Comparison of ENCODE assay signal across 8 mouse cellular contexts in genomic region chr4:40268835-40269234, GRCm38 (mm10). TPM values are rescaled to one million over a fixed set of nuclear protein-coding genes. Genes with fewer than 3 reads are reported as not detected.
A peak's percentile ranks its signal among the peaks of the same experiment; 100 is the strongest.
DNase-seq lines count a peak whose midpoint lies in the region; ATAC-seq and TF ChIP-seq lines count a peak whose summit lies in the region.

No protein-coding gene starts in this region.

- peak; percentile 7; the same call in 1 of the 2 replicates for ATAC-seq in frontal cortex, adult (ENCODE audit: low TSS enrichment)
- no peak for ATAC-seq in hindbrain, embryonic 15.5 days (ENCODE audit: low FRiP score, low read depth)

- no peak for DNase-seq in frontal cortex, postnatal 14 days (ENCODE audit: low spot score in 2 of 2)
- DNase-seq in thymus, adult 2 months = no peak
- no peak for DNase-seq in thymus, postnatal 25 days
- DNase-seq in midbrain, embryonic 10.5 days (ENCODE audit: low spot score) = no peak
- no peak for DNase-seq in urinary bladder, adult 2 months (ENCODE audit: low spot score)
- no peak for DNase-seq in gastrocnemius, postnatal 36 days

- peak overlapping the region; percentile 83 for H3K4me2 ChIP-seq in hindbrain, embryonic 15.5 days

- TF ChIP-seq CTCF in thymus, adult 2 months (IDR thresholded peaks at IDR 0.05; ENCODE audit: borderline replicate concordance, control insufficient read depth, extremely low read depth, insufficient read depth, low read length, poor library complexity) = no peak

- H3K9me3 ChIP-seq in hindbrain, embryonic 15.5 days = no peaks in the 10 kb centered on the region
- no peaks in the 10 kb centered on the region for H3K9me3 ChIP-seq in midbrain, embryonic 10.5 days (replicated peaks)

- no peaks in the 10 kb centered on the region for H3K36me3 ChIP-seq in thymus, adult 2 months (ENCODE audit: control insufficient read depth, insufficient read depth, low read length)
- peaks cover 16% of the 10 kb centered on the region; the same call in 1 of the 2 replicates for H3K36me3 ChIP-seq in hindbrain, embryonic 15.5 days
- peaks cover 54% of the 10 kb centered on the region for H3K36me3 ChIP-seq in midbrain, embryonic 10.5 days

- intact Hi-C loops in gastrocnemius, postnatal 36 days (cut with DNase I) = loop anchor here (5.0 kb wide), 1 partner anchor 87 kb away; no protein-coding TSS in a partner anchor

- peak overlapping the region; percentile 69 for H3K9ac ChIP-seq in hindbrain, embryonic 15.5 days

- WGBS in thymus, adult 2 months = under 1% methylated on average over 16 of the region's 16 CpGs
- 2% methylated on average over 16 of the region's 16 CpGs for WGBS in hindbrain, embryonic 15.5 days
- WGBS in midbrain, embryonic 10.5 days = 0% methylated on average over 16 of the region's 16 CpGs

- peak overlapping the region; percentile 94 for H3K4me3 ChIP-seq in thymus, adult 2 months (ENCODE audit: control insufficient read depth, insufficient read depth, low read length)
- peak overlapping the region; percentile 79 for H3K4me3 ChIP-seq in hindbrain, embryonic 15.5 days
- H3K4me3 ChIP-seq in midbrain, embryonic 10.5 days = peak overlapping the region; percentile 87

- H3K27ac ChIP-seq in thymus, adult 2 months (ENCODE audit: control insufficient read depth, insufficient read depth, low read length) = peak overlapping the region; percentile 94
- H3K27ac ChIP-seq in hindbrain, embryonic 15.5 days (replicated peaks) = peak overlapping the region; percentile 96
- H3K27ac ChIP-seq in midbrain, embryonic 10.5 days (replicated peaks) = peak overlapping the region; percentile 95

- 0 out of 2 replicates have a peak, but pooled peaks have one; percentile 5 for TF ChIP-seq POLR2A in thymus, adult 2 months (IDR thresholded peaks at IDR 0.05; ENCODE audit: control insufficient read depth, extremely low read depth, insufficient read depth, low read length, poor library complexity)

- H3K4me1 ChIP-seq in thymus, adult 2 months (replicated peaks; ENCODE audit: control insufficient read depth, insufficient read depth, low read length) = peaks cover 8% of the 10 kb centered on the region; the same call in 1 of the 2 replicates
- peaks cover 24% of the 10 kb centered on the region for H3K4me1 ChIP-seq in hindbrain, embryonic 15.5 days (replicated peaks)
- peaks cover 30% of the 10 kb centered on the region for H3K4me1 ChIP-seq in midbrain, embryonic 10.5 days

- H3K27me3 ChIP-seq in thymus, adult 2 months (ENCODE audit: control insufficient read depth, insufficient read depth, low read length) = no peaks in the 10 kb centered on the region
- no peaks in the 10 kb centered on the region for H3K27me3 ChIP-seq in hindbrain, embryonic 15.5 days
- H3K27me3 ChIP-seq in midbrain, embryonic 10.5 days (ENCODE audit: low read depth, poor library complexity, severe bottlenecking) = no peaks in the 10 kb centered on the region

RNA-seq across cellular contexts. Expression of gene Smim27, which starts 0.5 kb away (rescaled TPM):
- polyA plus RNA-seq in thymus, adult 2 months (2012; rRNA removed) = 10.9 and 18.4 TPM in 2 replicates
- polyA plus RNA-seq in hindbrain, embryonic 15.5 days (2015; fragmentation: Nextera tagmentation; extraction: Ambion mirVana) = 13.7 and 20.3 TPM in 2 replicates
- 24.4 and 28.6 TPM in 2 replicates for polyA plus RNA-seq in midbrain, embryonic 10.5 days (2016; fragmentation: Nextera tagmentation; extraction: Ambion mirVana)
- polyA plus RNA-seq in urinary bladder, adult 2 months (2012; rRNA removed) = 12.0 and 19.4 TPM in 2 replicates
- 10 to 100 TPM; 38.1 to 44.5 TPM for total RNA-seq in gastrocnemius, postnatal 36 days (2021)

RNA-seq across cellular contexts. Expression of gene Topors, which starts 0.8 kb away (rescaled TPM):
- 6.1 and 7.4 TPM in 2 replicates for polyA plus RNA-seq in thymus, adult 2 months (2012; rRNA removed)
- 29.2 and 31.1 TPM in 2 replicates for polyA plus RNA-seq in hindbrain, embryonic 15.5 days (2015; fragmentation: Nextera tagmentation; extraction: Ambion mirVana)
- 45.4 and 46.9 TPM in 2 replicates for polyA plus RNA-seq in midbrain, embryonic 10.5 days (2016; fragmentation: Nextera tagmentation; extraction: Ambion mirVana)
- 13.8 and 17.5 TPM in 2 replicates for polyA plus RNA-seq in urinary bladder, adult 2 months (2012; rRNA removed)
- total RNA-seq in gastrocnemius, postnatal 36 days (2021) = 1 to 10 TPM; 6.6 to 9.3 TPM

RNA-seq across cellular contexts. Expression of gene Ndufb6, which starts 10.4 kb away (rescaled TPM):
- 102 and 125 TPM in 2 replicates for polyA plus RNA-seq in thymus, adult 2 months (2012; rRNA removed)
- polyA plus RNA-seq in hindbrain, embryonic 15.5 days (2015; fragmentation: Nextera tagmentation; extraction: Ambion mirVana) = 361 and 394 TPM in 2 replicates
- 300 and 311 TPM in 2 replicates for polyA plus RNA-seq in midbrain, embryonic 10.5 days (2016; fragmentation: Nextera tagmentation; extraction: Ambion mirVana)
- 137 and 152 TPM in 2 replicates for polyA plus RNA-seq in urinary bladder, adult 2 months (2012; rRNA removed)
- 100 to 1,000 TPM; 253 to 256 TPM for total RNA-seq in gastrocnemius, postnatal 36 days (2021)

RNA-seq across cellular contexts. Expression of gene Ddx58, which starts 29.2 kb away (rescaled TPM):
- polyA plus RNA-seq in thymus, adult 2 months (2012; rRNA removed) = 22.8 and 24.8 TPM in 2 replicates
- 3.3 TPM in 2 replicates for polyA plus RNA-seq in hindbrain, embryonic 15.5 days (2015; fragmentation: Nextera tagmentation; extraction: Ambion mirVana)
- 2.6 and 3.4 TPM in 2 replicates for polyA plus RNA-seq in midbrain, embryonic 10.5 days (2016; fragmentation: Nextera tagmentation; extraction: Ambion mirVana)
- polyA plus RNA-seq in urinary bladder, adult 2 months (2012; rRNA removed) = 18.4 and 24.9 TPM in 2 replicates
- 1 to 10 TPM; 2.1 to 3.0 TPM for total RNA-seq in gastrocnemius, postnatal 36 days (2021)
